Mouse (Mus musculus) thymus, adult 2 months (tissue): ENCODE measurements around the gene Tmed4.

ENCODE experiments used
- CTCF ChIP-seq: fragments of 200-500 bp; IDR thresholded peaks from 2 replicates; pipeline ENCODE4 v1.5.1; 2012; ENCODE audit warnings: mild to moderate bottlenecking, control low read depth, low read length, moderate library complexity, borderline replicate concordance; ENCODE audit not compliant: control insufficient read depth, poor library complexity, insufficient read depth; ENCODE audit errors: extremely low read depth
- POLR2A ChIP-seq: fragments of 200-500 bp; IDR thresholded peaks from 2 replicates; pipeline ENCODE4 v1.6.1; 2012; ENCODE audit warnings: mild to moderate bottlenecking, low read length, control low read depth, moderate library complexity; ENCODE audit not compliant: control insufficient read depth, poor library complexity, insufficient read depth; ENCODE audit errors: extremely low read depth

GRCm38 (mm10) chr11:6313874-6314406 is 39.3 kb upstream of the Tmed4 start:
- no peak for TF ChIP-seq CTCF
- TF ChIP-seq POLR2A: no peak
